Mouse (Mus musculus) cerebellum, adult 11 months (tissue): ENCODE measurements around the gene Ric8b.

Experiments used
- DNase-seq: peaks from one replicate; pipeline ENCODE4 v3.0.0; 2022

Ric8b gene

DNA sequence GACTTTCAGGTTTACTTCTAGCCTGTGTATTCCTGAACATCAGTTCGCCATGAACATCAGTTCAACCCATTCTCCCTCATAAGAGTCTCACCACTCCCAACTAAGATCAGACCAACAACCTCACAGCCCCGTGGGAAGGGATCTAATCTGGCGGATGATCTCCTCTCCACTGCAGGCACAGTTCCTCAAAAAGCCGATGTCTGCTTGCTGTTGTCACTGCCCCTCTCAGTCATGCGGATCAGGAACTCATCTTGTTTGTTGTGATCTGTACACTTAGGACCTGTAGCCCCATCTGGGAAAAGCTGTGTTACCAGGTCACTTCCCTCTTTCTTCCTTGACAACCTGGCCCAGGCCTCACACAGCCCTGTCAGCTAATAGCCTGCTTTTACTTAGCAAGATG is 45.7 kb downstream of the Ric8b start:
- no peak for DNase-seq

DNA sequence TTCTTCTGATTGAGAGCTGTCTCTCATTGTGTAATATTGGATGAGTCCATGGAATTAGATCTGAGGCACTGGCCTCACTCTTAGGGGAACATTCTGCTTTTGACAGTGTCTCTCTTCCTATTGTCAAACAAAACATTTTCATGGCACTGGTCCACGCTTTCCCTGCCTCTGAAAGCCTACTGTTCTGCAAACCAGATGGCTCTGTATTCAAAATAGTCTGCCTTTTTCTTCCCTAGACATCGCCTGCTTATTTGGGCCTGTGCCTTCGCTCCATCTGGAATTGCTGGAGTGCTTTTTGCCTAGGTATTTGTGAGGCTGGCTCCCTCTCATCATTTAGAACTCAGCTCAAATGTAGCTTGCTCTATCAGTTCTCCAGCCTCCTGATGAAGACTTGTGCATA is 46.3 kb downstream of the Ric8b start:
- peak; percentile 73 for DNase-seq

DNA sequence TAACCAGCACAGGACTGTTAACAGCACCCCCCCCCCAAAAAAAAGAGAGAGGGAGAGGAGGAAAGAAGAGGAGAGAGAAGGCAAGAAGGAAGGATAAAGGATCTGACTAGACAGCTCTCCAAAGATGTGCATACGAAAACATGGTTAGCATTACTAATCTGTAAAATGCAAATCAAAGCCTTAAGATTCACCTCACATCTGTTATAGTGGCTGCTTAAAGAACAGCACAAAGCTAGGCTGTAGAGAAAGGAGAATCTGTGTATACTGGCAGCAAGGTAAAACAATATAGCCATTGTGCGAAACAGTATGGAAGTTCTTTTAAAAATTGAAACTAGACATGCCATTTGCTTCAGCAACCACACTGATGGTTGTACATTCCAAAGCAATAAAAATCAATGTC is 49.1 kb downstream of the Ric8b start:
- no peak for DNase-seq

DNA sequence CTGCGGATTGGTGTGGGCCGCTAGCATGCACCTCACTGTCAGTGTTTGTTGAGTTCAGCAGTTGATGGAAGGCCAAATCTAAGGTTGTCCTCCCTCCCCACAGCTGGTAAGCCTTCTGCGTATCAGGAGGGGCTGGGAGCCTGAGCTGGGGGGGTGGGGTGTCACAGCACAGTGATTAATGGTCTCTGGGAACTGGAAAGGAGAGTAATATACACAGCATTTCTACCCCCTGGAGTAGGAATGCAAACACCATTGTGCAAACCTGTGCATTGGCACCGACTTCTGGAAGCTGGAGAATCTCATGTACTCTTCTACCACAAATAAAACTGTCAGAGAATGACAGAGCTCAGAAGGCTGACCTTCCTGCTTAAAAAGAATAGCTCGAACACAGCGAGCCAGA is 50.2 kb downstream of the Ric8b start:
- no peak for DNase-seq

DNA sequence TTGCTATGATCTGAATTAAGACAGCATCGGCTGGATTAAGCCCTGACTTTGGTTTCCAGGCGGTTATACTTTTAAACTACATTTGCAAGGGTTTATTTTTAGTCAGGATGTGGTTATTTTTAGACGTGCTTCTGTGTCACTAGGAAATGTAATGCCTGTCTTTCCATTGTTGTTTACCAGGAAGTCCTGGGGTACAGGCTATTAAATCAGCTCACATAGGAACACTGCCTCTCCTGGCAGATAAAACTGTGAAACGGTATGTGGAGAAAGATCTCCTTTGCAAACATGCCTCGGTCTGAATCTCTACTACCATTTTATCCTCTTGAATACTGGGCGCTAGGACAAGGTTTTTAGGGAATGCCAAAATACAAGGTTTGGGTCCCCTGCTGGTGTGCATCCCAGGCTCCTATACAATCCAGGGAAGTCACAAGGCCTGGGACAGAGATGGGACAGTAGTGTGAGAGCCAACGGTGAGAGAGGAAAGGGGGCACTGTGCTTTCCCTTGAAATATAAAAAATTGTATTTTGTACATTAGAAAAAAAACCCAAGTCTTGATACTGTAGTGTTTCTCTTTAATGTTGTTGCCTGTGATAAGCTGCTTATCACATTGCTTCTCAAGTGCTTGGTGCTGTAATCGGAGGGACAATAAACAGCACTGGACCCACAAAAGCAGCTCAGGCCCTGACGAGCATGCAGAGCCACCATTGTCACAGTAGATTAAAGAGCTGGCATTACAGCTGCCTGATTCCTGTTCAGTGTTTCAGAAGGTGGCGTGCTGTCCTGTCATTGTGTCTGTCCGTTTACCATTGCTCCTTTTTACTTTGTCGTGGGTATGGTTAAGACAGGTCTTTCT is 51.7 kb downstream of the Ric8b start:
- DNase-seq = no peak

DNA sequence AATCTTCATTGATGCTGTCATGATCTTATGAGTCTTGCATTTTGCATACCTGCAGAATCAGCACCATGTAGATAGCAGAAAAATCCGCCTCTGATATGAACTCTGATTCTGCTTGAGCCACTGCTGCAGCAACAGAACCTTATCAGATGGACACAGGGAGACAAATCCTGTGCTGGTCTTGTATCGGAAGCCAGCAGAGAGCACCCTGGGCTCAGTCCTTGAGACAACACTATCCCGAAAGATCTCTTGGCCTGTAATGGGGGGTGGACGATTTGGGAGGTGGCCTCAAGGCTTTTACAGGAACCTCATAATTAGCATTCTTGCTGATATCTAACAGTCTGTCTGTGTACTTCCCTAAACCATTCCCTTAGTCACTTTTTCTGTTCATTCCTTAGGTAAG is 57.8 kb downstream of the Ric8b start:
- no peak for DNase-seq

DNA sequence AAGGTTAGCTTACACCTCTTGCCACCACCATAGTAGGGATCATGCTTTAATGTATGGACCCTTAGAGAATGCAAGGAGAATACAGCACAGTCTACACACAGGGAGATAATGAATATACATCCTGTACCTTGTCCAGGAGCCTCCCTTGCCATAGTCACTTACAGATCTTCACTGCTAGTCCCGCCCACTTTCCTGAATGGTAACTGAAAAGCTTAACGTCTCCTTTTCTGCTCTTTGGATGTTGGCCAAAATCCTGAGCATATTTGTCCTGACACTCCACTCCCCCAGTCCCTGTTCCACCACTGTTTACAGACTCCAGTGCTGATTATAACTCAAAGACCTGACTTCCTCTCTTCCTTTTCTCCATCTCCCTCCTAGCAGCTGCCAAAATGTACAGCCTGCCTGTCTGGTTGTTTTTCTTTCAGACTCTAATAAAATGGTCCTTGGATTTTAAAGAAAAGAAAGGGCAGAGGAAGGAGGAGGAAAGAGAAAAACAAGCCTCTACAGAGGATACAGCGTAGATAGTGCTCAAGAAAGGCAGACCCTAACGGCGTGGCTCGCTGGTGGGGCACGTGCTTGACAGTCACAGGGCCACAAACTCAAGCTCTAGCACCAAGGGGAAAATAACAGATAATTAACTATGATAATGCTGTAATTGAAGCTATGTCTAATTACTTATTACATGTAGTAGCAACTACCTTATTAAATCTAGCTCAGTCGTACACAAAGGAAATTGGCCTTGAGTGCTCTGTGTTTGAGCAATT is 59.4 kb downstream of the Ric8b start:
- DNase-seq = no peak

DNA sequence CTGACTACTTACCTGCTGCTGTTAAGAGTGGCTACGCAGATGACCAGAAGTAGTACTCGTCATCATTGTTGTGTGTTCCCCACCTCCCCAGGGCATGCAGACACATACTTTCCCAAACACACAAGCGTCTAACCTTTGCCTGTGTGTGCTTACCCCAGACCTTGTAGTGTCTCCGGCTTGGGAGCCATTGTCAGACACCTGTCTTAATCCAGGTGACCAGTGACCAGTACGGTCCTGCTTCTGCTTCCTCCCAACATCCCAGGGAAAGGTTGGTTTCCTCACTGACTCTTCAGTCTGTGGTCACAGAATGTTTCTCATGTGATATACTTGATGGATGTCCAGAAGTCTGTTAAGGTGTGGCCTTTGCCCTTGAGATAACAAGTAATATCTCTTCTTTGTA is 62.9 kb downstream of the Ric8b start:
- no peak for DNase-seq

DNA sequence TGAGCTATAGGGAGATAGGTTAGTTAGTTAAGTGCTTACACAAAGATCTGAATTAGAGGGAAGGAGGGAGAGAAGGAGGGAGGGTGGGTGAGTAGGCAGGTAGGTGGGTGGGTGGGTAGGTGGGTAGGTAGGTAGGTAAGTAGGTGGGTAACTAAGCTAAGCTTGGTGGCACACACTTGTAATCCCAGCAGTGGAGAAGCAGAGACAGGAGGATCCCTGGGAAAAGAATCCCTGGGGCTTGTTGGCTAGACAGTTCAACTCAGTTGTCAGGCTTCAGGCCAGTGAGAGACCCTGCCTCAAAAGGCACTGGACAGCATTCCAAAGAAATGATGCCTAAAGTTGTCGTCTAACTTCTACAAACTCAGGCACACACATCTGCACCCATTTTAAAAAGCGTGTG is 64.0 kb downstream of the Ric8b start:
- no peak for DNase-seq

DNA sequence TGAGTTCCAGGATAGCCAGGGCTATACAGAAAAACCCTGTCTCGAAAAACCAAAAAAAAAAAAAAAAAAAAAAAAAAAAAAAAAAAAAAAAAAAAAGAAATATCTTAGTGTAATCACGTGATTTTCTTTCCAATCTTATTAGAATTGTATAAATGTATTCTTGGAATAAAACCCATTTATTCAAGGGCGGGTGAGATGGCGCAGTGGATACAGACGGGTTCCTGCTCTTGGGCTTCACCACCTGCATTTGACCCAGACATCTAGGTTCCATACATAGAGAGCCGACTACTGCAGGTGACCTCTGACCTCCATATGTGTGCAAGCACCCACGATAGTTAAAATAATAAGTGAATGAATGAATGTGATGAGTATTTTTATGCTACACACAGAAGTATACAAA is 65.3 kb downstream of the Ric8b start:
- no peak for DNase-seq

DNA sequence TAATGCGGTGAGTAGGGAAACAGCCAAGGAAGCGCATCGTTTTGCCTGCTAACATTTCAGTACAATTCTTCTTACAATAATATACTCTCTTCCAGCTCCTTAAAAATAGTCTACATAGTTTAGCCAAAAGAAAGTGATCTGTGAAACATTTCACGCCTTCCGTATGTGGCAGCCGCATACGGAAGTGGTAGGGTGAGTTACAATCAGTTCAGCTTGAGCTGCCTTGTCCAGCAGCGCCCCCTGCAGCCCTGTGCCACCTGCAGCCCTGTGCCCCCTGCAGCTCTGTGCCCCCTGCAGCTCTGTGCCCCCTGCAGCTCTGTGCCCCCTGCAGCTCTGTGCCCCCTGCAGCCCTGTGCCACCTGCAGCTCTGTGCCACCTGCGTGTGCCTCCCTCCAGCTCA is 68.5 kb downstream of the Ric8b start:
- peak; percentile 19 for DNase-seq

DNA sequence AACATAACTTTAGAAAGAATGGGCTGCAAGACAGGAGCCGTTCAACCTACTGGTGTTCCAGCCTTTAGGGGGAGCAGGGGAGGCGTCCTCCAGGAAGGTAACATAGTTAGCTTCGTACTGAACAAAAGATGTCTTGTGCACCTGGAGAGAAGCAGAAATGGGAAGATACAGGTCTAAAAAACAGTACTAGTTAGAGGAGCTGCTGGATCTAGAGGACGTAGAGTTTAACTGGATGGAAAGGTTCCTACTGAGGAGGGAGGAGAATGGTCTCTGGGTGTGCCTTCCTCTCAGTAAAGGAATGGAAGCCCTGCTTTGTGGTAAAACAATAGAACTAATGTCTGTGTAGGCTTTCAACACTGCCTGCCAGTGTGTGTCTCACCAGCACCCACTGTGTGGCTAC is 70.2 kb downstream of the Ric8b start:
- DNase-seq = no peak

DNA sequence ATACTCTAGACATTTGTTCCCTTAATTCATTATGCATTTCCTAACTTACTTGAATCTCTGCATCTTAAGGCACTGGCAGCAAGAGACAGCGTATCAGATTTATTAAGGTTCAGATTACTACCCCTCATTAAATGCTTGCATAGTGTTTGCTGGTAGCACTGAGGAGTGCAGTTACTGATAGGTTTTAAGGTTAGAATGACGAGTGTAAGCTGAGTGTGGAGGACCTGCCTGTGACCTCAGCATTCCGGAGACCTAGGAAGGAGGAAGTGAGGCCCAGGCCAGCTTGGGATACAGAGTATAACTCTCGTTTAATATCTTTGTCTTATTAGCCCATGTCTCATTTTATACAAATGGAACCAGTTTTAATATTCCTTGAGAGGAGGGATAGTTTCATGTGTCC is 71.2 kb downstream of the Ric8b start:
- DNase-seq = no peak

DNA sequence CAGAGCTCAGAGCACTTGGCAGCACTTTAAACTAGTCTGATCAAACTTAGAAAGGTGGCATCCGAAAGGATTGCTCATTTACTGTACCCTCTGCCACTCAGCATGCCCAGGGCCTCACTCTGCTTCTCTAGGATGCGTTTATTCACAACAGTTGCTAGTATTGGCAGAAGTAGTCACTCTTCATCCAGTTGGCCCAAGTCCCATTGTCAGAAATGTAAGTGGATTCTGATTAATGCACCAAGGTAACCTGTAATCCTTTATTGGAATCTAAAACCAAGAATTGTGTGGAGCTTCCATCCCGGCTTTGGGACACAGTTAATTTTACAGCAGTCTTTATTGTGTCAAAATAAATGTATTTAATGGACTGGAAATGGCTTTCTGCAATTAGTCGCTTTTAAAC is 76.9 kb downstream of the Ric8b start:
- DNase-seq = peak; percentile 13

DNA sequence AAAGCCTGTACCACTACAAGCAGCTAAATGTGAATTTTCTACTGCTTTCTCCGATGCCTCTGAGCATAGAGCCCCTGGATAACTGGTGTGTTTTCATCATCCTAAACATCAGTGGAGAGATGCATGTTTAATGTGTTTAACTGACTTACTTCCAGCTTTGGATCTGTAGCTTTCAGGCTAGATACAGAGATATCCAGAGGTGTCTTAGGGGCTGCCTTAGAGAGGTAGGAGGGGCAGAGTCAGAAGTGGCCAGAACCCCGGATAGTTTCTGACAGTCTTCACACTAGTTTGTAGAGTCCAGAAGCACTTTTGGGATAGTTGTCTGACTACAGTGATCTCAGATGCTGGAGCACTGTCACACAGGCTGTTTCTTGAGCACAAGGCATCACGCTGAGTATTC is 77.6 kb downstream of the Ric8b start:
- DNase-seq = no peak

DNA sequence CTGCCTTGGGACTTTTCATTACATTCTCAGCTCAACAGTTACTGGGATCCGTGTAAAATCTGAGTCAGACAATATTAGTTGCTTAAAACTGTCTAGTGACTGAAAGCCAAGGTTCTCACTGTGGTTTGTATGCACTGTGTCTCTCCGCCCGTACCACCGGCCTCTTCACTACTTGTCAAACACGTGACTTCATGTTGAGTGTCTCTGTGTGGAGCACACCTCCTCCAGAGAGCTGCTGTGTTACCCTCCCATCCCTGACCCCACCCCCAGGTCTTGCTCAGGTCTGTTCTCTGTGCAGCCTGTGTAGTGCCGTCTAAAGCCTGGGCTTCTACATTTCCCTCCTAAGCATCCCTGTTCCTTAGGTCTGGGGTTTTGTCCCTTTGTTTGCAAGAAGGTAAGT is 79.0 kb downstream of the Ric8b start:
- no peak for DNase-seq

DNA sequence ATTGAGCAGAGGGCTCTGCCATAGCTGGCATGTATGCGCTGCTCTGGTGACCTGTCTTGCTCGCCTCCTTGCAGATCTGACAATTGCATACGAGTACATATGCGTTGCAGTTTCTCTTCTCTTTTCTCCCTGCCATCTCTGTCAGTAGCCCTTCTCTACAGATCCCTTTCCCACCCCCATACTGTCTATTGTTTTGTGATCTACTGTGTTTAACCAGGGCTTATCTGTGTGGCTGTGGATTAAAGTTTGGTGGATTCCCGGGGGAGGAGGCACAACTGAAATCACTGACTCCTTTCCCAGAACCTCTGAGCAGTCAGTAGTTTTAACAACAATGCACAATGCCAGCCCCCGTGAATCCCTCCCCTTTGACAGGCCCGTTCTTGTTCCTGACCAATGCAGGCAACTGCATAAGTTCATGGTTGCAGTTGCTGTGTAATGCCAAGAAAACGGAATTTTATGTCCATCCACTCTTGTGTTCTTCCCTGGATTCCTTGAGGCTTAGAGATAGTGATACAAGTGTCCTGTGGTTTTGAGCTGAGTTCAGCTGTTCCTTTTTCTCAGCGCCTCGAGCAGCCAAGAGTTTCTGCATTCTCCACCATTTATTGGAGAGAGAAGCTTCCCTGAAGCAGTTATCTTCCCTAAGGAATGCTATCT is 80.3 kb downstream of the Ric8b start:
- no peak for DNase-seq

DNA sequence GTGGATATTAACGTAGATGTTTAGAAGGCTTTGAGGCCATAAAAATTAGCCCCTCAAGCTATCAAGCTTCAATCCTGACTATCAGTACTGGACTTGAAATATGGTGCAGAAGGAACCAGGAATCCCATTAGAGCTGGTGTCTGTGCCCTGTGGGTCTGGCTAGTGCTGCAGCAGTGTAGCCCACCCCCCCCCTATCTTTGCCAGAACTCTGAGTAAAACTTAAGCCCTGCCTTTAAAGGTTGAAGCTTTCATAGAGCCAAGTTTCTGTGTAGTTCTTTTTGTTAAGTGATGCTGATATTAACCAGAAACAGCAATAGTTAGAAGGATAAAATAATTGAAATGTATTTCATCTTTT is 80.8 kb downstream of the Ric8b start:
- DNase-seq = no peak

DNA sequence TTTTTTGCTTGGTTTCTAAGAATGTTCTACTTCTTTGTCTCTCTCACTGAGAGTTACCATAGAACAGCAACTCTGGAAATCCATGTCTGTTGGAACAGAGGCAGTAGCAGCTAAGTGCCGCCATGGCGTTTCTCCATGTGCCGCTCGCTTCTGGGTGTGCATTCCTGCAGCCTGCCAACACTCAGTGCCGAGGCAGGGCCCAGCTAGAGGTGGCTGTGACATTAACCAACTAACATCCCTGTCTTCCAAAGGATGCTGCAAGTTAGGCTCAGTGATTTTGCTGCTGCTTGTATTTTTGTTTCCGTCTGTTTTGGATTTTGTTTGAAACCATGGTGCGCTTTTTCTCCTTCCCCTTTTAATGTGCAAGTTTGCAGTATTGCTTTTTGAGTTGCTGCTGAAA is 84.5 kb downstream of the Ric8b start:
- no peak for DNase-seq

DNA sequence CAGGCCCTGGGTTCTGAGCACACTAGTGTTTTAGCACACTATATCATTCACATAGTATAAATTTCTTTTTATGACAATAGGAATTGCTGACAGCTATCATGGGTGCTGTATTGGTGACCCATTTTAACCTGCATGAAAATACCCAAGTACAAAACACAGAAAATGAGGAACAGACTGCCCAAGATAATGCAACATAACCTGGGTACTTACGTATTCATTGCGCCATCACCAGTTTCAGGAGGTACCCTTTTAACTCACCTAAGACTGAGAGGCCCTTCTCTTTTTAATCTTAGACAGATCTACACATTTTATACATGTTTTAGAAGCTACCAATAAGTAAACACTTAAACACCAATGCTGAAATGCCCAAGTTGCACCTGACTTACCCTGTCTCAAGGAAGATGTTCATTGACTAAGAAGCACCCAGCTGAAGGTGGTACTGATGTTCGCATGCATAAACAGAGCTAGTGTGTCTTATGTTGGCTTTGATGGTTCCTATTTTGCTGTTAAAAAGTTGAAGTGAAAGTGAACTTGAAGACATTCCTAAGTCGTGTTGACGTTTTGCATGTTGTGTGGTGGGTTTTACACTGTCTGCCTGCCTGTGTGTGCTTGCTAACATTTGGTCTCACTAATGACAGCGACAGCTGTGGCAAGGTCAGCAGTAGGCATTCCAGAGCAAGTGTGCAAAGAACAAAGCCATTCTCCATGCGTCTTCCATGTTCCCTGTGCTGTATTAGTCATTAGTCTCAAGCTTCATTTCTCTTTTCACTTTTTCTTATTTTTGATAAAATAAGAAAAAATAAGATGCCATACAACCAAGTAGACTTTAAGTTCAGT is 86.0 kb downstream of the Ric8b start:
- no peak for DNase-seq

DNA sequence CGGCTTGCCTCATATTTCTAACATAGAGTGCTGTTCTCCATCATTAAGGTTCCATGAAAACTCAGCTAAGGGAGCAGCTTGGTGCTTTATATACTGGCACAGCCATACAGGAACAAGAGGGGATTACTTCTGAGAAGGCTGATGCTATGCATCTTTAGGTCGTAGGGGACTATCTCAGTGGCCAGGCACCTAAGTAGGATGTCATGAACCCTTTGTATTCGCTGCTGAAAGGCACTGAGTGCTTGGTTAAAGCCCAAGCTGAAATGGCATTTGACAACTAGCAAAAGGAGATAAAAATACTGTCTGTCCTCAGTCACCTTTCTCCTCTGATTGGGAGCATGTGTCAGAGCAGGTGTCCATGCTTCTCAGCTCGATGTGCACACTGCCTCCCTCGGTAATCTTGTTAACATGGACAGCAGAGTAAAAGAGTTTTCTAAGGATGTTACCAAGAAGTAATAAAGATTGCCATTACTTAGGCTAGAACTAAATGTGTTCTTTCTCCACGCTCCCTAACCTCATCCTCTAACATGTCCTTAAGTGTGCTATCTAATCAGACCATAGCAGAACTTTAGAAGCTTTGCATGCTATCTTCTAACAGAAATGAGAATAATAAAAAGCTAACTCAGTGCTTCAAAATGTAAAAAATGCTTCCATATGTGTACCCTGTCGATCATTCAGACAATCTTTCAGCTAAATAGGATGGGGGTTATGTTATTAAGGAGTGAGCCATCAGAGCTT is 89.3 kb downstream of the Ric8b start:
- no peak for DNase-seq
